Mouse (Mus musculus) intestine, embryonic 14.5 days (tissue): ENCODE results near the gene Sorl1. TPM values are rescaled to one million over a fixed set of nuclear protein-coding genes. Genes with fewer than 3 reads are reported as not detected.
"Not testable (repeated sequence)": the region's sequence is repeated elsewhere in the genome, so short reads cannot be mapped to it uniquely, and the experiment has no call there.

Source experiments
- ATAC-seq: fragments of 200-750 bp; cut with Nextera tagmentation; replicated peaks from 2 replicates; pipeline ENCODE4 v1.8.0; 2017; ENCODE audit warnings: low read depth, moderate number of reproducible peaks, moderate TSS enrichment, moderate library complexity; ENCODE audit not compliant: low FRiP score, low TSS enrichment
- DNase-seq: peaks from one replicate; pipeline ENCODE4 v3.0.0-alpha.2; 2018; ENCODE audit warnings: low spot score
- H3K27ac ChIP-seq: fragments of 300-500 bp; sonication (generic); 2 replicates; pipeline ENCODE4 v1.5.1; 2014; ENCODE audit warnings: low read depth, mild to moderate bottlenecking, control low read depth
- H3K27me3 ChIP-seq: fragments of 300-500 bp; sonication (generic); replicated peaks from 2 replicates; pipeline ENCODE4 v1.6.1; 2014; ENCODE audit warnings: low read length, control low read depth; ENCODE audit not compliant: control insufficient read depth, insufficient read depth
- H3K36me3 ChIP-seq: fragments of 300-500 bp; sonication (generic); 2 replicates; pipeline ENCODE4 v1.6.1; 2014; ENCODE audit warnings: low read length, control low read depth; ENCODE audit not compliant: control insufficient read depth, insufficient read depth
- H3K4me1 ChIP-seq: fragments of 300-500 bp; sonication (generic); replicated peaks from 2 replicates; pipeline ENCODE4 v1.6.1; 2014; ENCODE audit warnings: low read length, control low read depth, mixed read lengths; ENCODE audit not compliant: control insufficient read depth, insufficient read depth
- H3K4me2 ChIP-seq: fragments of 300-500 bp; sonication (generic); 2 replicates; pipeline ENCODE4 v1.6.1; 2014; ENCODE audit warnings: low read length
- H3K4me3 ChIP-seq: fragments of 300-500 bp; sonication (generic); 2 replicates; pipeline ENCODE4 v1.5.1; 2014; ENCODE audit warnings: low read depth, low read length, control low read depth, mixed read lengths
- H3K9ac ChIP-seq: fragments of 300-500 bp; sonication (generic); 2 replicates; pipeline ENCODE4 v1.6.1; 2014; ENCODE audit warnings: mild to moderate bottlenecking, low read length
- H3K9me3 ChIP-seq: fragments of 300-500 bp; sonication (generic); 2 replicates; pipeline ENCODE4 v1.6.1; 2016; ENCODE audit warnings: low read length, control low read depth; ENCODE audit not compliant: control insufficient read depth
- WGBS: fragments of 180-500 bp; shearing (Covaris S2); extraction: QIAGEN DNeasy Blood & Tissue Kit; methylation state at CpG from one replicate; pipeline ENCODE4 v1.1.7; 2014; 5-methylcytosine and 5-hydroxymethylcytosine counted together
- polyA plus RNA-seq: library from polyadenylated mRNA; unstranded; fragments of >200 nt; fragmentation: Nextera tagmentation; extraction: Ambion mirVana; gene quantifications from 2 replicates; pipeline ENCODE4 v1.2.1, GENCODE M21; 2014

Sorl1 gene
- polyA plus RNA-seq, 1 experiment from 2014 or later: 12.2 TPM

DNA sequence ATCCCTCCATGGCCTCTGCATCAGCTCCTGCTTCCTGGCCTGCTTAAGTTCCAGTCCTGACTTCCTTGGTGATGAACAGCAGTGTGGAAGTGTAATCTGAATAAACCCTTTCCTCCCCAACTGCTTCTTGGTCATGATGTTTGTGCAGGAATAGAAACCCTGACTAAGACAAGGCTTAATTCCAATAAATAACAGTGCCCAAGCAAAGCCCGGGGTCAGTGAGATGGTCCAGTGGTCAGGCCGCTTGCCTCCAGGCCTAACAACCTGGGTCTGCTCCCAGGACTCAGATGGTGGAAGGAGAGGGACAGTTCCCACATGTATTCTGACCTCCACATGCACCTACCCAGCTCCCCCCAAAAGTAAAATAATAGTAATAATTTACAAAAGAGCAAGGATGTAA lies 65.1 kb downstream of the Sorl1 start:
- not testable (repeated sequence) for H3K27ac ChIP-seq, DNase-seq
- WGBS: 86% methylated on average over 2 of the region's 2 CpGs

DNA sequence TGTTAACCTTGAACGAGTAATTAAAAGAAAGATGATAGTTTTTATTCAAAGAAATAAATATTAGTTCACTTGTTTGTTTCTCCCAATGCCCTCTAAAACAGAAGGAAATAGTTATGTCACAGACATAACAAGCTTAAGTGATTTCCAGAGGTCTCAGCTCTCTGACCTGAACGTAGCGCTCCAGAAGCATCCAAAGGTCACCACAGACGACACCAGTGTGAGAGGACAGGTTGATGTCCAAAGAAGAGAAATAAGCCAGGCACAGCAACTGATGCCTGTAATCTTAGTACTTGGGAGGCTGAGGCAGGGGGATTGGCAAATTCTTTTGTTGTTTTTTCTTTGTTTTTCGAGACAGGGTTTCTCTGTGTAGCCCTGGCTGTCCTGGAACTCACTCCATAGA lies 67.5 kb downstream of the Sorl1 start:
- Histone ChIP-seq H3K27me3 (no peaks in the 10 kb centered on the region), H3K4me2 (no peak overlapping the region), H3K9ac (no peak overlapping the region), H3K4me3 (no peak overlapping the region), H3K27ac (no peak overlapping the region), H3K4me1 (peaks cover 3% of the 10 kb centered on the region; the same call in 1 of the 2 replicates), H3K36me3 (no peaks in the 10 kb centered on the region), H3K9me3 (no peaks in the 10 kb centered on the region)
- no peak for DNase-seq
- no peak for ATAC-seq
- 80% methylated on average over 5 of the region's 5 CpGs for WGBS

More for the DNA sequence above, 65.1 kb downstream of the Sorl1 start:
- not testable (repeated sequence) for H3K9ac ChIP-seq, H3K4me1 ChIP-seq, H3K27me3 ChIP-seq, H3K4me3 ChIP-seq, H3K4me2 ChIP-seq, ATAC-seq, H3K36me3 ChIP-seq, H3K9me3 ChIP-seq

DNA sequence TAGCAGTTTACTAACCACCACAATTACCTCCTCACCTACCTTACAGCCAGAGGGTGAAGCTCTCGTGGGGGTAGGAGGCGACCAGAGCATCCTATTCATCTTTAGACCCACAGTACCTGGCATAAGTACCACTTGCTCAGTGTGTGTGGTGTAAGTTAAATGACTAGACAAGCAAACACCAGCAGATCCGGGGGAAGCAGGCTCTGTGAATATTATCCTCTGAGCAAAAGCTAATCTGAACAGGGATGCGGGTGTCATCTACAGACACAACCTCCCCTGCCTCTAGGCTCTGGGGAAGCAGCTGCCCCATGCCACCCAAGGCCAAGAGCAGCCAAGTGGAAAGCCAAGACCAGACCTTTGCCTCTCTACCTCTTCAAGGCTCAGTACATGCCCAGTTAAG lies 68.7 kb downstream of the Sorl1 start:
- peaks cover 3% of the 10 kb centered on the region; the same call in 1 of the 2 replicates for H3K4me1 ChIP-seq
- H3K9me3 ChIP-seq: no peaks in the 10 kb centered on the region
- ATAC-seq (no peak), DNase-seq (no peak)
- H3K36me3 ChIP-seq: no peaks in the 10 kb centered on the region
- no peak overlapping the region for H3K9ac ChIP-seq
- 86% methylated on average over 4 of the region's 4 CpGs for WGBS
- H3K4me2 ChIP-seq: no peak overlapping the region
- H3K27ac ChIP-seq: no peak overlapping the region
- no peak overlapping the region for H3K4me3 ChIP-seq
- H3K27me3 ChIP-seq: no peaks in the 10 kb centered on the region

DNA sequence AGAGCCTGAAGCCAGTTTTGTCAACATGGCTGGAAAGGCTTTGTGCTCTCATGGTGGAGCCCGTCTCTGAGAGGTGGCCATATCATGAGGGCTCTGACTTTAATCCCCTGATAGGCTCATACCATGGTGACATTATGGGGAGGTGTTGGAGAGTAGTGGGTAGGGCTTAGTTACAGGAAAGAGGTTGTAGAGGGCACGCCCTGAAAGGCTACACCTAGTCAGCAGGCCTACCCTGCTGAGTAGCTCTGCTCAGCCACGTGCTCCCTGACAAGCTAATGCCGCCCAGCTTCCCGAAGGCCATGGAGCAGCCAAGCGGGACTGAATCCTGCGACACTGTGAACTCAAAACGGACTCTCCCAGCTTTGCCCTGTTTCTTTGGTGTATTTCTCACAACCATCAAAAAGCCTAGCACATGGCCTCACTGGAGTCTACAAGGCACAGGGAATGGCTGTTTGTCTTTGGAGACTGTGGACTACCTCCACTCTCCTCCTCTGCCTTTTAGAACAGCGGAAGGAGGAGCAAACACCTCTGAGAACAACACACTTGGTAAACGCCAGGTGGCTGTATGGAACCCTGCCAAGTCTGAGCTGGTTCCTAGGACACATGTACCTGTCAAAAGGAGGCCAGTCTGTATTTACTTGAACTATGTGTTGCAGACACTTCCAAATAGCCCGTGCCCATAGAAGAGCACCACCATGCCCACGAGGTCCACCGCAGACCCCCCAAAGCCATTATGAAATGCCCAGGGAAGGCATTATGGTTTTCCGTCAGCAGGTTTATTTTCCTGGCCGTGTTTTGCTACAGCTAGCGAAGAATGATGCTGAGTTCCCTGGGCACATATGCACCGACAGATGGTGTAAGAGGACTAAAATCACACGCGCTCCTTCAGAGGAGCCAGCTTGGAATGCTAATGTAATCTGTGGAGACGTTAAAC lies 69.5 kb downstream of the Sorl1 start:
- Histone ChIP-seq H3K36me3 (no peaks in the 10 kb centered on the region), H3K4me2 (no peak overlapping the region), H3K4me1 (peaks cover 3% of the 10 kb centered on the region; the same call in 1 of the 2 replicates), H3K27me3 (no peaks in the 10 kb centered on the region), H3K4me3 (no peak overlapping the region), H3K27ac (no peak overlapping the region), H3K9me3 (no peaks in the 10 kb centered on the region), H3K9ac (no peak overlapping the region)
- 0 out of 2 replicates have a peak, but pooled peaks have one; percentile 62 for ATAC-seq
- DNase-seq: no peak
- 74% methylated on average over 20 of the region's 20 CpGs for WGBS

DNA sequence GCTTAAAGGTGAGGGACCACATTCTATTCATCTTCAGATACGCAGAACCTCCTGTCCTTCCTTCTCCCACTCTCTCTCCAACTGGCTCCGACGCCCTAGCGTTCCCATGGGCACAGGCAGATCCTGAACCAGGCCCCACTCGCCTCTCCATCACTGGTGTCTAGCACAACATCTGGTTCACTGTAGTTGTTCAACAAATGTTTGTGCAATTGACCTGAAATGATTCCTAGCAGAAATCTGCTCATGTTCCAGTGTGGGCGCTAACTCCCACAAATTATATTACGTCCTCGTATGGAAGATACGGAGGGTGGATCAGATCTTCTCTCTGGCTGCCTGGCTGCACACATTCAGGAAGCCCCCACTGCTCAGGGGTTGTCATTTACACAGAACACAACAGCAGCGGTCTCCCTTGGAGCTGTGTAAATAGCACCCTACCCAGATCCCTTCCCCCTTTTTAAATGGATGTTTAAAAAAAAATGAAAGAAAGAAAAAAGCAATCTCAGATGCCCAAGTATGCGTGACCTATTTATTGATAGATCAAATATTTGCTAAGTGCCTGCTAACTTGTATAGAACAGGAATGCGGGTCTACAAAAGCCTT lies 70.4 kb downstream of the Sorl1 start:
- no peak overlapping the region for H3K4me2 ChIP-seq
- H3K36me3 ChIP-seq: no peaks in the 10 kb centered on the region
- no peak overlapping the region for H3K4me3 ChIP-seq
- H3K9me3 ChIP-seq: no peaks in the 10 kb centered on the region
- peaks cover 3% of the 10 kb centered on the region; the same call in 1 of the 2 replicates for H3K4me1 ChIP-seq
- no peak overlapping the region for H3K9ac ChIP-seq
- ATAC-seq: no peak
- no peak overlapping the region for H3K27ac ChIP-seq
- H3K27me3 ChIP-seq: no peaks in the 10 kb centered on the region
- no peak for DNase-seq
- WGBS: 77% methylated on average over 12 of the region's 12 CpGs

DNA sequence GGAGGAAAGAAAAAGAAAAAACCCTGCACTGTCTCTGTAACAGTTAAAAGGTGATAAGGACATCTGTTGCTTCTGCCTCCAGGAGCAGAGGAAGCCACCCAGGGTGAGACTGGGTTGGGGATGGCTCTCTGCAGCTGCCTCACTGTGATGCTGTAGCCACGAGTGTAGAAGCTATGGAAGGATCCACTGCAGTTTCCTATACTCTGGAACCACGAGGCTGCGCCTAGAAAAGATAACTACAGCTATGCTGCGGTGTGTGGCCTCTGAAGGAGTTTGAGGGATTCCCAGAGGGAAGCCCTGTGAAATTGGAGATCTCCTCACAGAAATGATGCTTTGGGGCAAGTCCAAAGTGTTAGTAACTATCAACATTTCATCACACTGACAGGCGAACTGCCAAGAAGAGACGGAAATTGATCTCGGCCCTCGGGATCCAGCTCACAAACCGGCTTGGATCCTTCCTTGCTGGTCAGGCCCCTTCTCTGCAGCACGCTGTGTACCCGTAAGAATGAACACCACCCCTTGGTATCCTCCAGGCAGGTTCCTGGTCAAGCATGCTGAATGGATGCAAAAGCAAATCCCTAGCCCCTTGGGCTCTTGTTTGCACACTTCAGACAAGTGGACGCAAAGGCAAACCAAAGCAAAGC lies 71.3 kb downstream of the Sorl1 start:
- Histone ChIP-seq H3K4me3 (no peak overlapping the region), H3K4me2 (no peak overlapping the region), H3K9me3 (no peaks in the 10 kb centered on the region), H3K9ac (no peak overlapping the region), H3K27ac (no peak overlapping the region), H3K4me1 (peaks cover 3% of the 10 kb centered on the region; the same call in 1 of the 2 replicates), H3K27me3 (no peaks in the 10 kb centered on the region), H3K36me3 (no peaks in the 10 kb centered on the region)
- DNase-seq: peak; percentile 63
- no peak for ATAC-seq
- 36% methylated on average over 12 of the region's 12 CpGs for WGBS

DNA sequence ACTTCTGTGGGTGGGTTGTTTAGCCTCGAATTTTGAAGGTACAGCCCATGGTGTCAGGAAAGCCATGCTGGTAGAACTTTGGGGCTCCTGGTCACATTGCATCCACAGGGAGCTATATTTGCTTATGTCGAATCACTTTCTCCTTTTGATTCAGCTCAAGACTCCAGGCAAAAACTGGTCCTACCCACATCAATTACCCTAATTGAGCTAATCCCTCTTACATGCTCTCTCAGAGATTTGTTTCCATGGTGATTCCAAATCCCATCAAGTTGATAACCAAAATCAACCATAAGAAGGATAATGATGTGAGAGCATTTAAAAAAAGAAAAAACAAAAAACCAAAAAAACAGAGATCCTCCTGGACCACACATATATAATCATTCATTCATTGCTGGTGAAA lies 75.6 kb downstream of the Sorl1 start:
- Histone ChIP-seq H3K27ac (no peak overlapping the region), H3K4me1 (peaks cover 3% of the 10 kb centered on the region; the same call in 1 of the 2 replicates), H3K27me3 (no peaks in the 10 kb centered on the region), H3K4me2 (no peak overlapping the region), H3K4me3 (no peak overlapping the region), H3K9ac (no peak overlapping the region), H3K36me3 (no peaks in the 10 kb centered on the region), H3K9me3 (no peaks in the 10 kb centered on the region)
- ATAC-seq (no peak), DNase-seq (no peak)
- WGBS: 69% methylated on average over 2 of the region's 2 CpGs

DNA sequence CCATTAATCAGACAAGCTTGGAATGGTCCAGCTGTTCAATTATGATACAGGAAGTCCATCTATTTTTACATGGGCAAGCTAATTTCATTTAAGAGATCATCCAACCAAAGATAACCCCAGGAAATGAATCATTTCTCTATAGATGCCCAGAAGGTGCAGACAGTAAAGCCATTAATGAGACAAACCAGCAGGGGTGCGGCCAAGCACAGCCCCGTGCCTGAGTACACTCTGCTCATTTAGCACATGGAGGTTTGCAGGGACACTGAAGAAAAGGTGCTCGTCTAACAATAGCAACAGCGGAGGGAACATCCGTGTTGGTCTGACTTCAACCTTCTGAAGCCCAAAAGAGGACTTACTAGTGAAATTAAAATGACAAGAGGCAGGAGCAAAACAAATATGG lies 76.3 kb downstream of the Sorl1 start:
- H3K4me1 ChIP-seq: peaks cover under 1% of the 10 kb centered on the region; the same call in 1 of the 2 replicates
- no peak overlapping the region for H3K4me3 ChIP-seq
- 81% methylated on average over 5 of the region's 5 CpGs for WGBS
- no peak overlapping the region for H3K9ac ChIP-seq
- no peak overlapping the region for H3K4me2 ChIP-seq
- DNase-seq (no peak), ATAC-seq (no peak)
- H3K36me3 ChIP-seq: no peaks in the 10 kb centered on the region
- no peak overlapping the region for H3K27ac ChIP-seq
- H3K9me3 ChIP-seq: no peaks in the 10 kb centered on the region
- H3K27me3 ChIP-seq: no peaks in the 10 kb centered on the region
